Mouse (Mus musculus) gastrocnemius, adult 18-20 months (tissue): ENCODE data around the gene Srd5a1. TPM values are rescaled to one million over a fixed set of nuclear protein-coding genes. Genes with fewer than 3 reads are reported as not detected.
A peak's percentile ranks its signal among the peaks of the same experiment; 100 is the strongest.
"Not testable (repeated sequence)": the region's sequence is repeated elsewhere in the genome, so short reads cannot be mapped to it uniquely, and the experiment has no call there.

Source experiments
- DNase-seq: peaks from one replicate; pipeline ENCODE4 v3.0.0; 2021; ENCODE audit warnings: low spot score
- total RNA-seq, 2 experiments: library from RNA; stranded (reverse); gene quantifications; 2 replicates each; pipeline ENCODE4 v1.2.3; 2021

Srd5a1 gene
- total RNA-seq, 2 experiments from 2014 or later: 0.28 TPM; not detected in 1

DNA sequence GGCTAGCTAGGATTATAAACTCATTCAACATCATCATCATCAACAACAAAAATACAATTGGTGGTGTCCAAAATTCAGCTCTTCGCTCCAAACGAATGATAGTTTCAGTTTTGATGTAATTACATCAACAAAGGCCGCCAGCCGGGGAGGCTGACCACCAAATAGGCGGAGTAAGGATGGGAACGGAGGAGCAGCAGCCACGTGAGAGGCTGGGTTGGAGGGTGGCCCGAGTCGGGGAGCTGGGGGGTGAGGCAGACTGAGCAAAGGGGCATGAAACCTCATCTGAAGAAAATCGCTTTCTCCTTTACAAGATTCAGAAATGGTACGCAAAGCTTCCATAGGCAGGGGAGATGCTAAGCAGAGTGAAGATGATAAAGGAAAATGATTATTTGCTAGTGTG, 34.6 kb downstream of the Srd5a1 start:
- DNase-seq: no peak

DNA sequence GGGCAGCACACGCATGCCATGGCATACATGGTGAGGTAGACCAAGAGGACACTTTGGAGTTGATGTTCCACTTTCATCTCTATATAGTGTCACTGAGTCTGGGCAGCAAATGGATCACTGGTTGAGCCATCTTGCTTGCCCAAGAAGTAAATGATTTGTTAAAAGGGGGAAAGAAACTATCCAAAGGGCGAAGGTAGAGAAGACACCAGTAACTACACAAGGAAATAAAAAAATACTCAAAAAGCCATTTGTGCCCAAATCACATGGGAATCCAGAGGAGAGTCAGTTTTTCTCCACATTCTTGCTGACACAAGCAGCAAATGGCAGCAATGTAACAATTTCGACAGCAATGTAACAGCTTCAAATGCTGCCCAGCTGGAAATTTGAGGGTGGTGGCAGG, 38.6 kb downstream of the Srd5a1 start:
- no peak for DNase-seq

DNA sequence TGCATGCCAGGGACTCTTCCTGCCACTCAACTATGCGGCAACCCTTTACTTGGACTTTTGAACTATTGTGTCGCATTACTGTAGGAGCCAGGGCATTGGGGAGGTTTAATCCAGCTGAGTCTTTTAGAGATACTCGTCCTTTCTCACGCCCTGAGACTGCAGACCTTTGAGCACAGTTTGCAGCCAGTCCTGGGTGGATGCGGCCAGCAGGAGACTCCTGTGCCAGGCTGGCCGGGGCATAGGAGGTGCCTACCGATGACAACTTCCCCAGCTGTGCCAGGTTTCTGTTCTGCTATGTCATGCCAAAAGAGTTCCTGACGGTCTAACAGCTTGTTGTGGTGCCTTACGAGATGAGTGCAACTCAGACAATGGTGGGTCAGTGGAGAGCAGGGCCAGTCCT, 42.0 kb downstream of the Srd5a1 start:
- no peak for DNase-seq

DNA sequence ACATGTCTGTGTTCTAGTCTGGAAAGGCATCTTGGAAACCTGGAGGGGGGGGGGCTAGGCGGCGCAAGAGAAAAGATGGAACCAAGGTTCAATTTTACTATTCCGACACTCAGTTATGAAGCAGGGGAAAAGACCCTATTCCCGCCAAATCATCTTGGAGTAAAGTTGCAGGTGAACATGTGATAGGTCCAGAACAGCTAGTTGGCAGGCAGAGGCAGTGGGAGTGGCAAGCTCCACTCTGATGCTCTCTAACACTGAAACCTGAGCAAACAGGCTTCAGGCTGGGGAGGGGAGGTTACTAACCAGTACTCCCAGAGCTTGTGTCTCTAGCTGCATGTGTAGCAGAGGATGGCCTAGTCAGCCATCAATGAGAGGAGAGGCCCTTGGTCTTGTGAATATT, 45.8 kb downstream of the Srd5a1 start:
- DNase-seq: not testable (repeated sequence)

DNA sequence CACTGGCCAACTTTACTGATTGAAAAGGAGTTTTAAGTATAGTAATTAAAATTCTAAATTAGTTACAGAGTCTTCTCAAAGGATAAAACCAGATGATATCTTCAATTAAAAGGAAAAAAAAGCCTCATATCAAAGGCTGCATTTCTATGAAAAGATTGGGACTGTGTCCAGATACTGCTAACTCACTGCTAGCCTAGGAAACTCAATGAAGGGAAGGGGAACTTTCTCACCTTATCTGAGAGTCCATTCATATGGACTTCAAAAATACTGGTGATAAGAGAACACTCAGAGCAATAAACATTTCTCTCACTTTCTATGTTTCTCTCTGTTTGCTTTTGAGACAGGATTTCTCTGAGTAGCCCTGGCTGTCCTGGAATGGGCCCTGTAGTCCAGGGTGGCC, 46.7 kb downstream of the Srd5a1 start:
- no peak for DNase-seq

DNA sequence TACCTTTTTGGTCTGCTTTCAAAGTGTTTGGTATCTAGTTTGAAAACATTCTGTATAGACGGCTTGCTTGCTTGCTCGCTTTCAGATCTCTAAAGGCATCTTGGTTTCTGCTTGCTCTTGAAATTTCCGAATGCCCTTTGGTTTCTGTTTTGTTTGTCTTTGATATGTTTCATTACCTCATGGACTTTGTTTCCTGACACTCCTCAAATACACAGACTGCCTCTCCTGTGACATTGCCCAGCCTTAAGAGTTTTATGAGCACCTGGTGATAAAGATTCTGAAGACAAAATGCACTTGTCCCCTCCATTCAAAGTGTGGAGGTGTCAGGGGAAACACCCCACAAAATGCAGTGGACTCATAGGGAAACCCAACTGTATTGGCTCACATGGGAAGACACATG, 47.3 kb downstream of the Srd5a1 start:
- no peak for DNase-seq

DNA sequence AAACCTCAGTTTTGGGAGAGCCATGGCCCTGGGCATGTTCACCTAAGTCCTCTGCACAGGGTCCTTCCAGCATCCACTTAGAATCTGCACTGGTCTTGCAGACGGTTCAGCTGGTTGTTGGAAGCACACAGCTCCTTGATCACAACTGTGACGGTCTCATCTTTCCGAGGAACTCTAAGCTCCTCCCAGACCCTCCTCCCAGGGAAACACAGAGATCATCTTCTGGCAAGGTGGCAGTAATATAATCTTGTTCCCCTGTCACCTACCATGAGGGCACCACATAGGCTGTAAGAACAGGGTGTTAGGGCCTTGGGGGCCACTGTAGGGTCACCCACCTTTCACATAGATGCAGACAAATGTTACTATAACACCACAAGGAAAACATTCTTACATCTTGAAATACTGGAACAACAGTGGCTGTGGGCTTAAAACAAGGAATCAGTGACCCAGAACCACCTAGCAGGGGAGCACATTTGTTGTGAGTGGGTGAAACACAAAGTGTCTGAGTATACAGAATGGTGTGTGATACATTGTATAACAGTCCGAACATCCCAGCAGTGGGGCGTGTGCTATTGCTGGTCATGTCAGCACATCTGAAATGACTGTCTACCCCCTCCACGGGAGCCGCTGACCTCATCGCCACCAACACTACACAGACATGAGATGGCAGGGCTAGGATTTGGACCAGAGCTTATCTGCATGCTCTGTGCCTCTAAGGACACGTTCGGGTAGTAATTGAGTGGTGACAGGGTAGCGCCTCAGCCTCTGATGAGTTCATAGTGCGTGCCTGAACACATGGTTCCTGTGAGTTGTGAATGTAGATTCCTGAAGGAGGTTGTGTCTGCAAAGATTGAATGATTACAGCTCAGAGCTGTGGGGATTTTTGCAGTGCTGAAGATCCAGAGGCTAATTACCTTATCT, 48.3 kb downstream of the Srd5a1 start:
- no peak for DNase-seq

DNA sequence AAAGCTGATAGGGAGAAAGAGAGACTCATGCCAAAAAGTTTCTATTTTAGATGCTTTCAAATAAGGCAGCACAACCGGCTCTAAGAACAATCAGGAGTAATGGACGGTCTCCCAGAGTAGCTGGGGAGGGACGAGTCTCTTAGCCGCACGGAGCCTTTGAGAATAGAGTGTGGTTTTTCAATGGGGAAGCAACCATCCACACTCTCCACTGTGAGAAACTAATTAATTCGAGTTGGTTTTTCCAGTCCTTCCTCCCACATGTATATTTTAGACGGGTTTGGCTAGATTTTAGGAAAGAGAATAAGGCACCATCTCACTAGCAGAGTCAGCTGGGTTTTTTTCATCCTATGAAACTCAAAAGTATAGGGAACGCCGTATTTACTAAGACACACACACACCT, 49.2 kb downstream of the Srd5a1 start:
- no peak for DNase-seq

DNA sequence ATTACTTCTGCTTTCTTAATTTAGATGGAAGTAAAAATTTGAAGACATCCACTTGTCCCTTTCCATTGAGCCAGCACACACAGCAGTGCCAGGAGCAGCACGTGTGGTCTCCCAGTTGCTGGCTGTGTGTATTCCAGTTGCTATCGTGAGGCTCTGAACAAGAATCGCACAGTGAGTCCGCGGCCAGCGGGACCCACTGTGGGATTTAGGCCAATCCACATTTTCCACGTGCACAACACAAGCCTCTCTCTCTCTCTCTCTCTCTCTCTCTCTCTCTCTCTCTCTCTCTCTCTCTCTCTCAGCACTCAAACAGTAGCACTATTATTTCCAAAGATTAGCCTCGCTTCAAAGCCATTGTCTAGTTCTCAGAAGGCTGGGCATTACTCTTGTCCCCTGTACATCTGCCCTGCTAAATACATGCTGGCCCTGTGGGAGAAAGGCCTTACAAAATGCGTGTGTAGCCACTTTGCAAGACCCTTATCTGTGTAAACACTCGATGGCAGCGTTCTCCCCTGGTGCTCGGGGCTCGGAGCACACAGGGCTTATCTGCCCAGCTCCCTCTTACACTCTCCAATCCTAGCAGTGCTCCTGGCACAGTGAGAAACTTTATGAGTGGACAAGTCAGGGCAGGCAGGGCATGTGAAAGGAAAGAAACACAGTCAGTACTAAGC, 51.8 kb downstream of the Srd5a1 start:
- DNase-seq: no peak

DNA sequence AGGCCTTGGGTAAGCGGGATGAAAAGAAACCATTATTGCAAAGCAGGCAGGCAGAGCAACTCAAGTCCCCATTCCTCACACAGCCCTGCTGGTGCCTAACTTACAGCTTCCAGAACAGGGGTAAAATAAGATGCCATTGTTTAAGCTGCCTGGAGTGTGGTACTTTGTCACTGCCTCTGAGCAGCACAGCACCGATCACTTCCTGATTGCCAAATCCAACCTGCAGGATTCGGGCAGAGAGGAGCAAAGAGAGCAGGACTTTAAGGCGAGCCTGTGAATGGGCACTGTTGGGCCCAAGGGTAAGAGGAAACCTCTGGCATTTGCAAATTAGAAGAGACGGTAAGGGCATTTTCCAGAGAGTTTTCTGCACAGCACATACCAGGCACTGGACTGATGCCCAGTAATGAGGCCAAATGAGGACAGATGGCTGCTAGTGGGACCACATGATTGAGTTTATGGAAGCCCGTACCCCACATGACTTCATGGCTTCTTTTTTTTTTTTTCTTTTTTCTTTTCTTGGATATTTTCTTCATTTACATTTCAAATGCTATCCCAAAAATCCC, 53.1 kb downstream of the Srd5a1 start:
- no peak for DNase-seq

DNA sequence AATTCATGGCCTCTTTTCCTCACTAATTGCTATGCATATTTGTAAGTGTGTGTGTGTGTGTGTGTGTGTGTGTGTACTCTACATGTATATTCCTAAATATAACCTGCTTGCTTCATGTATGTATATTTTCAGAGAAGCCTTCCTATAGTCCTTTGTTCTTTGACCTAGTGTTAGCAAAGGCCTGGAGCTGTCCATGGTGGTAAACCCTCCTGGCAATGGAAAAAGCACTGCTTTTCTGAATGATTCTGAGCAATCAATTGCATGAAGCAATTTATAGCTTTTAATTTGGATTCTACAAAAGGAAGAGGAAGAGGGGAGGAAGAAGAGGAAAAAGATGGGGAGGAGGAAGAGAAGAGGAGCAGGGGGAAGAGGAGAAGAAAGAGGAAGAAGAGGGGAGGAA, 54.5 kb downstream of the Srd5a1 start:
- no peak for DNase-seq

DNA sequence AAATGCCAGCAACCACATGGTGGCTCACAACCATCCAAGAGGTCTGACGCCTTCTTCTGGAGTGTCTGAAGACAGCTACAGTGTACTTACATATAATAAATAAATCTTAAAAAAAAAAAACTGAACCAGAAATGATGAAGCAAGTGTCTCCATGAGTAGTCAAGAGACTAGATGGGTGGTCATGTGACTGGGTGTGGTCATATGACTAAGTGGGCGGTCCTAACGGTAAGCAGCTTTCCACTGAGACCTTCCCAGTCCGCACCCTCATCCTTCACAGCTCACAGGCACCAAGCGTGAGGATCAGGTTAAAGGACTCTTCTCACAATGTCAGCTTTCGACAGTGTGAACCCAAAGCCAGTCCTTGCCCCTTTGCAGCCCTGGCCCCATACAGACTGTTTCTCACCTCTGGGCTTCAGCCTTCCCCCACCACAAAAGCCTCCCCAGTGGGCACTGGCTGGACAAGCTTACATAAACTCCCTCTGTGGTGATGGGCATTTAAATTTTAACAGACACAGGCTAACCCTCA, 55.2 kb downstream of the Srd5a1 start:
- no peak for DNase-seq

DNA sequence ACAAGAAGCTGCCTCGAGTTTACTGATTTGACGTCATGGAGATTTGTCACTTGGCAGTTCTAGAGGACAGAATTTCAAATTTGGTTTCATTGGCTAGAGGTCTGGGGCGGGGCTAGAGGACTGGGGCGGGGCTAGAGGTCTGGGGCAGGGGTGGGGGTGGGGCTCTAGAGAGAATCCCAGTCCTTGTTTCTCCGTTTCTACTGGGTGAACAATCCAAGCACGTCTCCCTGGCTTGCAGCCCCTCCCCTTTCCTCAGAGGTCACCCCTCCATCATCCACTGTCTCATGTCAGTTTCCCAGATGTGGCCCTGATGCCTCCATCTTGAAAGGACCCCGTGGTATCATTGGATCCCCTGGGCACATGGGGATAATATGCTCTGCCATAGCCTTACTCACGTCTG, 56.2 kb downstream of the Srd5a1 start:
- no peak for DNase-seq

DNA sequence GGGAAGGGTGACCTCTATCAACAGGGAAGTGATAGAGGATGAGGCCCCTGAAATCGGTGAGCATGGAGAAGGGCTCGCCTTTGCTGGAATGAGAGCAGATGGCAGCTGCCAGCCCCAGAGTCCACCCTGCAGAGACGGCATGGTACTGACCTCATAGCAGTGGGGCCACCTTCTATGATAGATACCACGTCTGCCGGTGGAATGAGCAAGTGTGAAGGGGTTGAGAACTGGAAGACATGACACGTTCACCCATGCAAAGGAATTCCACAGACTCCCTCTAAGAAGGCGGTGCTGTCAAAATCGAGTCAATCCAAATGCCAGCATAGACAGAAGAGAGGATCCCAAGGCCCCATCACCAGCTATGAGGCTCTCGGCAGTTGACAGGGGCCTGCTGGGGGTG, 57.0 kb downstream of the Srd5a1 start:
- no peak for DNase-seq

DNA sequence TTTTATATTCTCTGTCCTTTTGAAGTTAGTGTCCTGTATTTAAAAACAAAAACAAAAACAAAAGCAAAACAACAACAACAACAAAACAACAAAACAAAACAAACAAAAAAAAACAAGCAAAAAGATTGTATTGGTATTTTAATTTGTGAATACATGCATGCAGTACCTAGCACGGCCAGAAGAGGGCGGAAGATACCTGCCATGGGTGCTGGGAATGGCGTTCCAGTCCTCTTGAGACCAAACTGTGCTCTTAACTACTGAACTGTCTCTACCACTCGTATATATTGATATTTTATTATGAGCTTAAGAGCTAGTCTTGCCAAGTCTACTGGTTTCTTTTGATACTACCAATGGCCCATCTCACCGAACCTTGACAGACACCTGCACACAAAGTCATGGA, 58.2 kb downstream of the Srd5a1 start:
- DNase-seq: no peak

DNA sequence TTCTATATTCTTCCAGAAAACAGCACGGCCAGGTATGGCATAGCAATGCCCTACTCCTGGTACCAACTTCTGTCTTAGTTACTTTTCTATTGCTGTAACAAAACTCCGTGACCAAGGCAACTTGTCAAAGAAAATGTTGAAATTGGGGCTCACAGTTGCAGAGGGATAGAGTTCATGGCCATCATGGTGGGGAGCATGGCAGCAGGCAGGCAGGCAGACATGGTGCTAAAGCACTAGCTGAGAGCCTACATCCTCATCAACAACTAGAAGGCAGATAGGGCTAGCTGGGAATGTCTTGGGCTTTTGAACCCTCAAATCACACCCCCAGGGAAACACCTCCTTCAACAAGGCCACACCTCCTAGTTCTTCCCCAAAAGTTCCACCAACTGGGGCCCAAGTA, 60.4 kb downstream of the Srd5a1 start:
- no peak for DNase-seq

DNA sequence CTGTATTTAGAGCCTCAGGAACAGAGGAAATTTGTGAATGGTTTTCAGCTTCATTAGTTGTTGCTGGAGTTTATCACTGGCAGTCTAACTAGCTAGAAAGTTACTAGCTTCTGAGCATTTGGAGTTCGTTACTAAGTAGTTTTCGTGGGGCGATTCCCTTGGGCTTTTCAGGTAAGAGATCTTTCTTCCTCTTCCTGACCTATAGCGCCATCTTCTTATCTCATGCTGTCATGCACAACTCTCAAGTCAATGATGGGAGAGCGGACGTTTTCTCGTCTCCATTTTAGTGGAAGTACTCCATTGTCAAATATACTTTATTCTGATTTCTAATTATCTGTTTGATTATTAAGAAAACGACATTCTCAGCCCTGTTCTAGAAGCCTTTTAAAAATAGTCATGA, 61.3 kb downstream of the Srd5a1 start:
- DNase-seq: no peak

DNA sequence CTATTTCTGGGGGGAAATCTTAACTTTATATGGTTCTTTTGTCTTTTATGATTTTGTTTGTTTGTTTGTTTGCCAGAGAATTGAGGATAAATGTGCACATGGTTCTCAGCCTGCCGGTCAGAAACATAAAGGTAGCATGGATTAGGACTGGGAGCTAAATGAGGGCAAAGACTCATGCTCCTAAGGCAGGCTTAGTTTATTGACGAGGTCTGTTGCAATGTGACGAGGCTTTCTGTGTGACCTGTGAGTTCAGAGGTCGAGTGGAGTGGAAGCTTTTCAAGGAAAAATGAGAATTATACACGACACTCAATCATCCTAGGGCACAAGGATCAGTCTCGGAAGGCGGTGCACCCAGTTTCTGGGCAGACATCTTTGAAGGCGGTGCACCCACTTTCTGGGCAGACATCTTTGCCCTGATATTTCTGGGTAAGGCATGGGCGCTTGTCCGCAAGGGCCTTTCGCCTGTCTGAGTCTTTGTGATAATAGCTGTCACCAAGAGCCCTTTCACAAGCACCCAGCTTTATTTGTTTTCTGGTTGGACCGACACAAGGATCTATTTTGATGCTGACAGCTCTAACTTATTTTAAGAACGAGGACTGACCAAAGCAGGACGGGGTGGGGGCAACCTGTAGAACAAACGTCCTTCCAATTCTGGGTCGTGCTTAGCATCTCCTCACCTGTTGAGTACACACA, 63.6 kb downstream of the Srd5a1 start:
- no peak for DNase-seq

DNA sequence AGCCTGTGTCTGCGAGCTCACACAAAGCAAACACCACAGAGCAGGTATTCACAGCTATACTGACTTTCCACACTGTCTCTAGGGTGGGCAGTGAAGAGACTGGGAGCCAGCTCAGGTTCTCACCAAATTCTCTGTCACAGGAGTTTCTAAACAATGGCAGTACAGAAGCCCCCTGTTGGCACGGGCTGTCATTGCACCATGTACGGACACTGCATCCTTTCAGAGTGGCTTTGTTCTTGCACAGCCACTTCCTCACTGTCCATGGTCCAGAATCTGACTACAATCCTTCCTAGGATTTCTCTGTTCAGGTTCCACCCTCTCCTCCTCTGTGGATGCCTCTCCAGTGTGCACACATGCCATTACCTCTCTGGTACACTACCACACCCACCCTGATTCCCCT, 66.2 kb downstream of the Srd5a1 start:
- DNase-seq: no peak

DNA sequence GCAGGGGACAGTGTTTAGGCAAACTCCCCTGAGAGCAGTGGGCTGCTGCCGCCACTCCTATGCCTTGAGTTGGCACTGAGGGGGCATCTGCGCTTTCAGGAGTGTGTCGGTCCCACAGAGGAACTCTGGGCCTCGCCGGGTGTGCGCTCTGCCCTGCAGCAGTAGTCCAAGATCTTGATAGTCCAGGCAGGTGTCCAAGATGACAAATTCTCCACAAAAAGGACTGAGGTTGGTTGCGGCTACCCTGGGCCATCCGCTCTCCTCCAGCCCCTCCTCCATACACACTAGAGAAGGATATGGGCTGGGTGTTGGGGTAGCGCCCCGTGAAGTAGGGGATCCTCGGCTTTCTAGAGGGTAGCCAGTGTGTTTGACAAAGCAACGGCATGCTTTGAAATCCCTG, 67.6 kb downstream of the Srd5a1 start:
- DNase-seq: no peak

DNA sequence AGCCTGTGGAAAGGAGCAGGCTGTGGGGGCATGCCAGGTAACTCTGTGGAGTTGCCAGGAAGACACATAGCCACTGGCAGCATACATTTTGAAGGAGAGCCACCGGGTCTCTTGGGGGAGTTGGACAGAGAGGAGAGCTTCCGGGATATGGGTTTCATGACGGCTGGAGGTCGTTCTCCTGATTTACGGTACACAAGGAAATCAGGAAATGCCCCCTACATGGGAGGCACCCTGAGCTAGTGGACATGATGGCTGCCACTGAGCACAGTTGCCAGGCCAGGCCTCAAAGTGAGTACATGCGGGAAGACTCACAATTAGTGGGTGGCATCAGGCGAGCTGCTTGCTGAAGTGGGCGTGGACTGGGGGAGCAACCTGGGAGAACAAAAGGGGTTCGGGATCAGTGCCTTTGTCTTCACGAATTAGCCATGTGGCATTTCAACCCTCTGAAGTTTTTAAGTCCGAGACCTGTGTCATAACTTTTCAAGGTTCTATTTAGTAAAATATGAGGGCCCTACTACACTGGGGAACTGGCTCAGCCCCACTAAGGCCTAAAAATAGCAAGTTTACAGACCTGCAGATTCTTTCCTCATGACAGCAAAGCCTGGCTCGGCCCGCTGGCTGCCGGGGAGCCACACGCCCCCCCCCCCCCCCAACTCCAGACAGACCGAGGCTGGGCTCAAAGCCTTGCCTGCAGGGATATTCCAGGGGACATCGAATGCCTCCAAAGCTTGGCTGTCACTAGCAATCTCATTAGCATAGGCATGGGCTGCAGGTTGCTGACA, 68.5 kb downstream of the Srd5a1 start:
- peak; percentile 76 for DNase-seq
